Mouse (Mus musculus): ENCODE data around the gene Ankrd45.
"Not testable (repeated sequence)": the region's sequence is repeated elsewhere in the genome, so short reads cannot be mapped to it uniquely, and the experiment has no call there.

Gene Ankrd45

GRCm38 (mm10) chr1:161190253-161190910 lies 47.9 kb downstream of the Ankrd45 start:
- DNase-seq: no peak

DNA sequence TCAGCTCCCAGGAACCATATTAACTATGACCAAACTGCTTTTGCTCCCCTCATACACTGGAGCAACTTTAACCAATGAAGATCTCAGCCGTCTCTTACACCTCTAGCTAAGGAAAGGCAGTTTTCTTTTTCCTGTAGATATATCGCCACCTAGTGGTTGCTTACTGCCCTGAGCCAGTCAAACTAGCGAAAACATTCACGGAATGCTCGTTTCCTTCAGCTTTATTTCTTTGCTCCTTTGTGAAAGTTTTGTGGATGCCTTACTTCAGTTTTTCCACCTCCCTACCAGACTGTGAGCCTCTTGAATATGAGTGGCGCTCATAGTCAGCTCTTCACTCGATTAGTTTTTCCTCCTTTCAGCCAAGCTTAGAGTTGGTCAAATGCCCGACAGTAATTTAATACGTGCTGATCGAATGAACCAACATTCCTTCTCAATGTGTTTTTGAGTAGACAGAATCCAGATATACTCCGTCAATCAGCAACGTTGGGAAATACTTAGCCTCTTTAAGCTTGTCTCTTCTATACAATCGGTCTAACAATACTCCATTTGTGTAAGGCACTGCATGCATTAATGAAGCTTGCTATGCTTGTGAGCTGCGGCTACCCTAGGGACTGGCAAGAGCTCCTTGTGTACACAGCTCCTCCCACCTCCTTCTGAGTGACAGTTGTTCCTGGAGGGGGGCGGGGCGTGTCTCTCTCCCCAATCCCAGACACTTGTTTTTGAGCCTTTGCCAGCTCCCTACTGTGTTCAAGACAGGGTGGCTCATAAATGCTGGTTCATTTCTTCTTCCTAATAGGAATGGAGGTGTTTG lies 53.3 kb downstream of the Ankrd45 start:
- DNase-seq: peak; percentile 89

- not testable (repeated sequence) for DNase-seq
These were observed 53.9 kb downstream of the Ankrd45 start for GRCm38 (mm10) chr1:161196364-161196763.

DNA sequence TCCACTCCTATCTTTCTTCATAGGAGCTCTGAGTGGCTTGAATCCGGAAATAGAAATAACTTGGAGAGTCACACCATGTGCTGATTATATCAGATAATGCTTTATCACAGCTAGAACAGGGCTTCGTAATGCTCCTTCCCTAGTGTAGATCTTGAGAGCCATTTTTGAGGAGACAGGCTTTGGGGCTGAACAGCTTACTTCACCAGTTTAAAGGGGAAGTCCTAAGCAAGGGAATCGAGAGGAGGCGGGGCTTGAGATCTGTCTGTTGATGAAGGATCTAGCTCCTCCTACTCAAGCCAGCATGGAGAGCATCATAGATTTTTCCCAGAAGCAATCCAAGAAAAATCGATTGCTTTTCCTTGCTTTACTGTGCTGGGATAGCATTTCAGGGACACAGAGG lies 57.4 kb downstream of the Ankrd45 start:
- DNase-seq: no peak

- peak; percentile 45 for DNase-seq
These were observed 72.0 kb downstream of the Ankrd45 start for GRCm38 (mm10) chr1:161214465-161214864.

- no peak for DNase-seq
These were observed 77.3 kb downstream of the Ankrd45 start for GRCm38 (mm10) chr1:161219816-161220215.

Data from lung, postnatal 36 days (tissue).